Mouse (Mus musculus) midbrain, embryonic 14.5 days (tissue): ENCODE measurements around the gene Riox2. TPM values are rescaled to one million over a fixed set of nuclear protein-coding genes. Genes with fewer than 3 reads are reported as not detected.
A peak's percentile ranks its signal among the peaks of the same experiment; 100 is the strongest.

Experiments
- ATAC-seq: fragments of 200-750 bp; cut with Nextera tagmentation; 2 replicates; pipeline ENCODE4 v1.8.0; 2017; ENCODE audit warnings: moderate number of reproducible peaks, moderate library complexity; ENCODE audit not compliant: low FRiP score, low TSS enrichment
- DNase-seq: peaks from one replicate; pipeline ENCODE4 v3.0.0-alpha.2; 2015
- H3K27ac ChIP-seq: fragments of 300-500 bp; sonication (generic); replicated peaks from 2 replicates; pipeline ENCODE4 v1.5.1; 2014; ENCODE audit warnings: mild to moderate bottlenecking, low read depth, low read length, moderate library complexity
- H3K27me3 ChIP-seq: fragments of 300-500 bp; sonication (generic); 2 replicates; pipeline ENCODE4 v1.6.1; 2014; ENCODE audit warnings: low read length, control low read depth, mixed read lengths; ENCODE audit not compliant: control insufficient read depth, insufficient read depth
- H3K36me3 ChIP-seq: fragments of 300-500 bp; sonication (generic); 2 replicates; pipeline ENCODE4 v1.6.1; 2014; ENCODE audit warnings: low read length, control low read depth; ENCODE audit not compliant: control insufficient read depth, insufficient read depth
- H3K4me1 ChIP-seq: fragments of 300-500 bp; sonication (generic); 2 replicates; pipeline ENCODE4 v1.6.1; 2014; ENCODE audit warnings: mild to moderate bottlenecking, antibody characterized with exemption, low read length, control low read depth; ENCODE audit not compliant: control insufficient read depth, insufficient read depth
- H3K4me2 ChIP-seq: fragments of 300-500 bp; sonication (generic); 2 replicates; pipeline ENCODE4 v1.6.1; 2014; ENCODE audit warnings: mild to moderate bottlenecking, low read length, moderate library complexity
- H3K4me3 ChIP-seq: fragments of 300-500 bp; sonication (generic); replicated peaks from 2 replicates; pipeline ENCODE4 v1.5.1; 2014; ENCODE audit warnings: low read depth, low read length
- H3K9ac ChIP-seq: fragments of 300-500 bp; sonication (generic); replicated peaks from 2 replicates; pipeline ENCODE4 v1.6.1; 2014; ENCODE audit warnings: mild to moderate bottlenecking, low read length, moderate library complexity
- H3K9me3 ChIP-seq: fragments of 300-500 bp; sonication (generic); 2 replicates; pipeline ENCODE4 v1.6.1; 2016; ENCODE audit warnings: low read length, control low read depth, mixed read lengths; ENCODE audit not compliant: control insufficient read depth
- WGBS: fragments of 180-500 bp; shearing (Covaris S2); extraction: QIAGEN DNeasy Blood & Tissue Kit; methylation state at CpG from one replicate; pipeline ENCODE4 v1.1.7; 2014; 5-methylcytosine and 5-hydroxymethylcytosine counted together
- polyA plus RNA-seq: library from polyadenylated mRNA; unstranded; fragments of >200 nt; fragmentation: Nextera tagmentation; extraction: Ambion mirVana; gene quantifications from 2 replicates; pipeline ENCODE4 v1.2.1, GENCODE M21; 2014

Riox2 gene
- polyA plus RNA-seq, 1 experiment from 2014 or later: 12.3 TPM

GRCm38 (mm10) chr16:59463973-59464372 is 7.6 kb upstream of the Riox2 start:
- WGBS: 88% methylated on average over 6 of the region's 6 CpGs
- H3K4me2 ChIP-seq: no peak overlapping the region
- no peaks in the 10 kb centered on the region for H3K9me3 ChIP-seq
- no peak overlapping the region for H3K4me3 ChIP-seq
- ATAC-seq (no peak), DNase-seq (no peak)
- H3K36me3 ChIP-seq: no peaks in the 10 kb centered on the region
- H3K4me1 ChIP-seq: no peaks in the 10 kb centered on the region
- H3K27ac ChIP-seq: no peak overlapping the region
- H3K27me3 ChIP-seq: no peaks in the 10 kb centered on the region
- no peak overlapping the region for H3K9ac ChIP-seq

GRCm38 (mm10) chr16:59469846-59470245 is 1.7 kb upstream of the Riox2 start:
- 85% methylated on average over 1 of the region's 1 CpGs for WGBS
- H3K36me3 ChIP-seq: no peaks in the 10 kb centered on the region
- no peak overlapping the region for H3K4me2 ChIP-seq
- H3K4me1 ChIP-seq: no peaks in the 10 kb centered on the region
- H3K27me3 ChIP-seq: no peaks in the 10 kb centered on the region
- DNase-seq: no peak
- H3K27ac ChIP-seq: no peak overlapping the region
- H3K4me3 ChIP-seq: no peak overlapping the region
- no peak for ATAC-seq
- H3K9me3 ChIP-seq: no peaks in the 10 kb centered on the region
- H3K9ac ChIP-seq: no peak overlapping the region

- WGBS: 65% methylated on average over 6 of the region's 6 CpGs
- ATAC-seq (no peak), DNase-seq (no peak)
Observed at GRCm38 (mm10) chr16:59472546-59472945, 971 bp downstream of the Riox2 start.

GRCm38 (mm10) chr16:59474788-59475187 is 3.2 kb downstream of the Riox2 start:
- Histone ChIP-seq H3K9ac (no peak overlapping the region), H3K9me3 (no peaks in the 10 kb centered on the region), H3K27me3 (no peaks in the 10 kb centered on the region), H3K4me3 (no peak overlapping the region), H3K36me3 (no peaks in the 10 kb centered on the region), H3K4me1 (no peaks in the 10 kb centered on the region), H3K4me2 (no peak overlapping the region), H3K27ac (no peak overlapping the region)
- DNase-seq (peak; percentile 66), ATAC-seq (no peak)
- WGBS: 18% methylated on average over 1 of the region's 1 CpGs

More at GRCm38 (mm10) chr16:59472546-59472945, 971 bp downstream of the Riox2 start:
- H3K27ac ChIP-seq: no peak overlapping the region
- no peaks in the 10 kb centered on the region for H3K9me3 ChIP-seq
- H3K4me2 ChIP-seq: peak overlapping the region; percentile 82
- no peaks in the 10 kb centered on the region for H3K36me3 ChIP-seq
- H3K4me1 ChIP-seq: no peaks in the 10 kb centered on the region
- H3K4me3 ChIP-seq: no peak overlapping the region
- H3K27me3 ChIP-seq: no peaks in the 10 kb centered on the region
- no peak overlapping the region for H3K9ac ChIP-seq

GRCm38 (mm10) chr16:59477955-59478354 is 6.4 kb downstream of the Riox2 start:
- Histone ChIP-seq H3K4me2 (no peak overlapping the region), H3K4me3 (no peak overlapping the region), H3K9me3 (no peaks in the 10 kb centered on the region), H3K4me1 (no peaks in the 10 kb centered on the region), H3K36me3 (no peaks in the 10 kb centered on the region), H3K27ac (no peak overlapping the region), H3K9ac (no peak overlapping the region), H3K27me3 (no peaks in the 10 kb centered on the region)
- DNase-seq (no peak), ATAC-seq (no peak)
- WGBS: 90% methylated on average over 3 of the region's 3 CpGs

GRCm38 (mm10) chr16:59487239-59487638 is 15.7 kb downstream of the Riox2 start:
- DNase-seq (no peak), ATAC-seq (no peak)
- H3K27me3 ChIP-seq: no peaks in the 10 kb centered on the region
- no peak overlapping the region for H3K9ac ChIP-seq
- no peak overlapping the region for H3K4me2 ChIP-seq
- H3K4me3 ChIP-seq: no peak overlapping the region
- peaks cover 6% of the 10 kb centered on the region; the same call in 1 of the 2 replicates for H3K36me3 ChIP-seq
- no peaks in the 10 kb centered on the region for H3K9me3 ChIP-seq
- H3K4me1 ChIP-seq: no peaks in the 10 kb centered on the region
- H3K27ac ChIP-seq: no peak overlapping the region
- WGBS: 92% methylated on average over 7 of the region's 7 CpGs

GRCm38 (mm10) chr16:59487975-59488548 is 16.5 kb downstream of the Riox2 start:
- Histone ChIP-seq H3K27ac (no peak overlapping the region), H3K4me1 (no peaks in the 10 kb centered on the region), H3K9me3 (no peaks in the 10 kb centered on the region), H3K36me3 (peaks cover 7% of the 10 kb centered on the region; the same call in 1 of the 2 replicates), H3K9ac (no peak overlapping the region), H3K27me3 (no peaks in the 10 kb centered on the region), H3K4me3 (no peak overlapping the region), H3K4me2 (no peak overlapping the region)
- no peak for DNase-seq
- WGBS: 93% methylated on average over 9 of the region's 9 CpGs
- ATAC-seq: no peak

- Histone ChIP-seq H3K9ac (no peak overlapping the region), H3K4me3 (no peak overlapping the region), H3K36me3 (peaks cover 10% of the 10 kb centered on the region; the same call in 1 of the 2 replicates), H3K9me3 (no peaks in the 10 kb centered on the region), H3K4me2 (no peak overlapping the region), H3K27ac (no peak overlapping the region), H3K27me3 (no peaks in the 10 kb centered on the region), H3K4me1 (no peaks in the 10 kb centered on the region)
- WGBS: 95% methylated on average over 14 of the region's 14 CpGs
- DNase-seq (no peak), ATAC-seq (no peak)
Observed at GRCm38 (mm10) chr16:59493199-59493598, 21.6 kb downstream of the Riox2 start.

- H3K9ac ChIP-seq: no peak overlapping the region
- H3K27me3 ChIP-seq: no peaks in the 10 kb centered on the region
- ATAC-seq (no peak), DNase-seq (no peak)
- WGBS: 91% methylated on average over 1 of the region's 1 CpGs
- H3K4me3 ChIP-seq: no peak overlapping the region
- 0 out of 2 replicates have a peak, but pooled peaks cover 4% of the 10 kb centered on the region for H3K36me3 ChIP-seq
- H3K27ac ChIP-seq: no peak overlapping the region
- H3K9me3 ChIP-seq: no peaks in the 10 kb centered on the region
- H3K4me1 ChIP-seq: no peaks in the 10 kb centered on the region
- no peak overlapping the region for H3K4me2 ChIP-seq
Observed at GRCm38 (mm10) chr16:59497947-59498346, 26.4 kb downstream of the Riox2 start.
